Mouse (Mus musculus): Measurements from ENCODE around the gene Elane.

- TF ChIP-seq CTCF (IDR thresholded peaks at IDR 0.05; ENCODE audit: control insufficient read depth, insufficient read depth, insufficient read length) = no peak
- TF ChIP-seq CEBPB (IDR thresholded peaks at IDR 0.05; ENCODE audit: low read depth) = no peak
- TF ChIP-seq USF1 (IDR thresholded peaks at IDR 0.05; ENCODE audit: low read depth) = no peak
- TF ChIP-seq MAX (IDR thresholded peaks at IDR 0.05) = no peak
- no peak for TF ChIP-seq MYOG (IDR thresholded peaks at IDR 0.05; ENCODE audit: control insufficient read depth, extremely low read depth, insufficient read length)
Observed at GRCm38 (mm10) chr10:79865189-79865601, 20.9 kb upstream of the Elane start.
